8 mouse cellular contexts compared by ENCODE assay signal in genomic region chr5:143000091-143000490, GRCm38 (mm10). TPM values are rescaled to one million over a fixed set of nuclear protein-coding genes. Genes with fewer than 3 reads are reported as not detected.
DNase-seq lines count a peak whose midpoint lies in the region; ATAC-seq and TF ChIP-seq lines count a peak whose summit lies in the region.

No protein-coding gene starts in this region.

- no peak for TF ChIP-seq CTCF in spleen, adult 2 months (IDR thresholded peaks at IDR 0.05; ENCODE audit: extremely low read depth, insufficient read depth, insufficient read length, insufficient replicate concordance)

- no peaks in the 10 kb centered on the region for H3K27me3 ChIP-seq in heart, embryonic 15.5 days
- H3K27me3 ChIP-seq in spleen, adult 2 months (ENCODE audit: control insufficient read depth, insufficient read depth, low read length): no peaks in the 10 kb centered on the region
- no peaks in the 10 kb centered on the region for H3K27me3 ChIP-seq in limb, embryonic 12.5 days

- H3K9ac ChIP-seq in heart, embryonic 15.5 days: no peak overlapping the region
- H3K9ac ChIP-seq in limb, embryonic 12.5 days (replicated peaks): peak overlapping the region; percentile 56

- H3K27ac ChIP-seq in heart, embryonic 15.5 days: peak overlapping the region; percentile 86
- H3K27ac ChIP-seq in spleen, adult 2 months (ENCODE audit: insufficient read depth, low read length): peak overlapping the region; percentile 57
- H3K27ac ChIP-seq in limb, embryonic 12.5 days: peak overlapping the region; percentile 99

- H3K36me3 ChIP-seq in heart, embryonic 15.5 days: peaks cover 5% of the 10 kb centered on the region; the same call in 1 of the 2 replicates
- H3K36me3 ChIP-seq in spleen, adult 2 months (ENCODE audit: control insufficient read depth, insufficient read depth, low read length): peaks cover 6% of the 10 kb centered on the region
- H3K36me3 ChIP-seq in limb, embryonic 12.5 days: peaks cover 26% of the 10 kb centered on the region

- no peak for ATAC-seq in heart, embryonic 15.5 days (replicated peaks; ENCODE audit: insufficient number of reproducible peaks, insufficient read depth, low FRiP score, low read depth)
- ATAC-seq in limb, embryonic 12.5 days (ENCODE audit: insufficient number of reproducible peaks, insufficient read depth, low FRiP score, low TSS enrichment, low read depth): no peak

- no peaks in the 10 kb centered on the region for H3K9me3 ChIP-seq in heart, embryonic 15.5 days (replicated peaks)
- H3K9me3 ChIP-seq in limb, embryonic 12.5 days: no peaks in the 10 kb centered on the region

- no peak for TF ChIP-seq POLR2A in spleen, adult 2 months (IDR thresholded peaks at IDR 0.05; ENCODE audit: low read depth, low read length)

- peaks cover 21% of the 10 kb centered on the region for H3K4me1 ChIP-seq in heart, embryonic 15.5 days (replicated peaks)
- peaks cover 16% of the 10 kb centered on the region for H3K4me1 ChIP-seq in spleen, adult 2 months (ENCODE audit: control insufficient read depth, insufficient read depth, insufficient read length)
- peaks cover 60% of the 10 kb centered on the region for H3K4me1 ChIP-seq in limb, embryonic 12.5 days (replicated peaks)

- intact Hi-C loops in heart, postnatal 25 days (cut with DNase I): no loop called here

- no peak overlapping the region for H3K4me3 ChIP-seq in heart, embryonic 15.5 days
- no peak overlapping the region for H3K4me3 ChIP-seq in spleen, adult 2 months (ENCODE audit: extremely low read depth, insufficient read depth, insufficient read length)
- H3K4me3 ChIP-seq in limb, embryonic 12.5 days (replicated peaks): peak overlapping the region; percentile 24

- 27% methylated on average over 4 of the region's 4 CpGs for WGBS in heart, embryonic 15.5 days
- 76% methylated on average over 4 of the region's 4 CpGs for WGBS in spleen, adult 2 months
- WGBS in limb, embryonic 12.5 days: 17% methylated on average over 4 of the region's 4 CpGs

- peak overlapping the region; percentile 20; the same call in 1 of the 2 replicates for H3K4me2 ChIP-seq in heart, embryonic 15.5 days
- peak overlapping the region; percentile 58 for H3K4me2 ChIP-seq in limb, embryonic 12.5 days

- DNase-seq in heart, postnatal 25 days (ENCODE audit: low spot score): no peak
- DNase-seq in spleen, adult 2 months (ENCODE audit: low read depth in 1 of 2, low spot score in 2 of 2): no peak
- DNase-seq in spleen, adult 18-20 months: no peak
- DNase-seq in left cerebral cortex, adult 8-10 months (ENCODE audit: low spot score in 2 of 2): no peak
- DNase-seq in adrenal gland, postnatal 36 days: no peak
- no peak for DNase-seq in retina, postnatal 1 day

RNA-seq across cellular contexts. Expression of gene Fscn1, which starts 39.9 kb away (rescaled TPM):
- polyA plus RNA-seq in heart, embryonic 15.5 days (2015; fragmentation: Nextera tagmentation; extraction: Ambion mirVana): 108 and 137 TPM in 2 replicates
- total RNA-seq in heart, postnatal 25 days (2021): 10 to 100 TPM; 36.6 to 42.8 TPM
- 33.7 and 59.8 TPM in 2 replicates for polyA plus RNA-seq in spleen, adult 2 months (2012; rRNA removed)
- 576 and 587 TPM in 2 replicates for polyA plus RNA-seq in limb, embryonic 12.5 days (2016; fragmentation: Nextera tagmentation; extraction: Ambion mirVana)
- 100 to 1,000 TPM; 218 to 276 (median 259) TPM for total RNA-seq in left cerebral cortex, adult 8-10 months (2022)
- total RNA-seq in adrenal gland, postnatal 36 days (2021): 10 to 100 TPM; 33.6 to 42.0 TPM

Comparison
In these comparisons a context has a peak if more than half of its experiments do, and no peak if none do; other contexts are left out.
1. RNA of gene Fscn1, which starts 39.9 kb away (total RNA-seq): 218 to 276 TPM in left cerebral cortex, adult 8-10 months; 36.6 to 42.8 TPM in heart, postnatal 25 days and 33.6 to 42.0 TPM in adrenal gland, postnatal 36 days; every median in the first group is over 4 times any median in the second.
2. Peak in every context shown above with its lines, with median percentiles within 50 percentile points of each other: H3K27ac ChIP-seq.